Mouse (Mus musculus): ENCODE data around the gene Itih3.

- TF ChIP-seq CTCF (IDR thresholded peaks at IDR 0.05; ENCODE audit: extremely low read depth, insufficient read depth, insufficient read length, insufficient replicate concordance): no peak
- TF ChIP-seq POLR2A (IDR thresholded peaks at IDR 0.05; ENCODE audit: low read depth, low read length): no peak
Measured at GRCm38 (mm10) chr14:30913404-30913803, 10.2 kb downstream of the Itih3 start.
